Comparison of ENCODE assay signal across 8 mouse cellular contexts in the genomic region with DNA sequence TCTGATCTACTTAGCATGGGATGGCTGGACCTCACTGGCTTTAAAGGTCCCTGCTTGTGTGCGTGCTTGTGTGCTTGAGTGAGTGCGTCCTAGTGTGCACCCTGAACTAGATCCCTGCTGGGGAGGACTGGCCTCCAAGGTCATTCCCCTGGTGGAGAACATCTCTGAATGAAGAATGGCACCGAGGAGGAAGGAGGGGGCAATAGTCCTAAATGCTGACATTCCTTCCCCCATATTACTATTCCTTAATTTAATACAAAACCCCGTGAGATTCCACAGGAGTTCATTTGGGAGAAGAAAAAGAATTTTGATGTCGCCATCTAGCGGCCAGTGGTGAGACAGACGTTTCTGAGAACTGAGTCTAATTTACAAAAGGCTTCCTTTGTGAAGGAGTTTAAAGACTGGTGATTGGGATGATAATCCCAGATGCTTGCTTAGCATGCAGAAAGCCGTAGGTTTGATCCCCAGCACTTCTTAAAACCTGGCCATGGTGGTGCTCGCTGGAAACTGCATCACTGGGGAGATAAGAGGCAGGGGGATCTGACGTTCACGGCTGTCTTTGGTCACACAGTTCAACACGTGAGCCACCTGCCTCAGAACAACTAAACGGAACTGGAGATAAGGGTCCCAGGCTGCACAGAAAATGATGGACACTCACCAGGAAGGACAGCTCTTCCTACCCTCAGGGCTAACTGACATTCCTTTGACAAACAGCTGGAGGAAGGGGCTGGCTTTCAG. TPM values are rescaled to one million over a fixed set of nuclear protein-coding genes. Genes with fewer than 3 reads are reported as not detected.
DNase-seq lines count a peak whose midpoint lies in the region; ATAC-seq lines count a peak whose summit lies in the region.
"Not testable (repeated sequence)": the region's sequence is repeated elsewhere in the genome, so short reads cannot be mapped to it uniquely, and the experiment has no call there.
"Had no signal": no experiment of that assay in that cellular context is flagged by ENCODE, and none has a peak within 500 bp of the region (broad histone marks: within the 10 kb centered on the region; RNA-seq: fewer than 3 reads in every experiment).

No protein-coding gene starts in this region.

- not testable (repeated sequence) for H3K27me3 ChIP-seq in embryonic facial prominence, embryonic 10.5 days (replicated peaks; ENCODE audit: low read depth, poor library complexity, severe bottlenecking); intestine, embryonic 16.5 days (replicated peaks; ENCODE audit: control insufficient read depth, insufficient read depth, low read length)

- H3K4me2 ChIP-seq in intestine, embryonic 16.5 days (ENCODE audit: low read depth, low read length): not testable (repeated sequence)

- peak; percentile 80 for ATAC-seq in granulocyte monocyte progenitor cell, adult 5-6 weeks (replicated peaks; ENCODE audit: poor library complexity, severe bottlenecking)
- peak; percentile 93 for ATAC-seq in intestine, embryonic 16.5 days
- peak; percentile 81 for ATAC-seq in megakaryocyte progenitor cell, adult 5-6 weeks (replicated peaks; ENCODE audit: poor library complexity)

- H3K9ac ChIP-seq in intestine, embryonic 16.5 days (ENCODE audit: low read depth, low read length): not testable (repeated sequence)

- WGBS in embryonic facial prominence, embryonic 10.5 days: 47% methylated on average over 13 of the region's 13 CpGs
- WGBS in intestine, embryonic 16.5 days: 40% methylated on average over 13 of the region's 13 CpGs

- not testable (repeated sequence) for H3K4me3 ChIP-seq in embryonic facial prominence, embryonic 10.5 days; intestine, embryonic 16.5 days (ENCODE audit: low read length)

- H3K4me1 ChIP-seq in embryonic facial prominence, embryonic 10.5 days; intestine, embryonic 16.5 days (ENCODE audit: control insufficient read depth, insufficient read depth, low read length): not testable (repeated sequence)

- H3K36me3 ChIP-seq in embryonic facial prominence, embryonic 10.5 days (replicated peaks); intestine, embryonic 16.5 days (ENCODE audit: control insufficient read depth, insufficient read depth, low read length): not testable (repeated sequence)

- intact Hi-C loops in left cerebral cortex, postnatal 14 days (cut with DNase I): not testable (repeated sequence)

- peak; percentile 92 for DNase-seq in adrenal gland, postnatal 10 days
- DNase-seq in embryonic facial prominence, embryonic 10.5 days (ENCODE audit: low spot score): peak; percentile 81
- peak; percentile 97 to 99 for DNase-seq in left cerebral cortex, postnatal 14 days (ENCODE audit: low spot score in 2 of 2)
- DNase-seq in right cerebral cortex, postnatal 36 days (ENCODE audit: low spot score in 2 of 2): peak; percentile 83

- peaks cover 12% of the 10 kb centered on the region for H3K9me3 ChIP-seq in embryonic facial prominence, embryonic 10.5 days
- not testable (repeated sequence) for H3K9me3 ChIP-seq in intestine, embryonic 16.5 days (ENCODE audit: control insufficient read depth, low read length)

- not testable (repeated sequence) for H3K27ac ChIP-seq in embryonic facial prominence, embryonic 10.5 days (replicated peaks); intestine, embryonic 16.5 days (ENCODE audit: low read length)

RNA-seq across cellular contexts. Expression of a gene that starts 26.2 kb away (rescaled TPM):
- total RNA-seq in adrenal gland, postnatal 10 days (2021): under 1 TPM in 1 of 2 experiments, not detected in 1; 0.45 TPM
- not detected in 2 replicates for polyA plus RNA-seq in embryonic facial prominence, embryonic 10.5 days (2016; fragmentation: Nextera tagmentation; extraction: Ambion mirVana)
- not detected in 2 replicates for total RNA-seq in granulocyte monocyte progenitor cell, adult 5-6 weeks (2014; fragmentation: Nextera tagmentation)
- total RNA-seq in granulocyte monocyte progenitor cell, adult 5-6 weeks (2017): not detected in 2 replicates
- polyA plus RNA-seq in intestine, embryonic 16.5 days (2015; fragmentation: Nextera tagmentation; extraction: Ambion mirVana): 0.11 TPM in 2 replicates
- under 1 TPM; 0.23 to 0.51 TPM for total RNA-seq in left cerebral cortex, postnatal 14 days (2021)
- total RNA-seq in megakaryocyte progenitor cell, adult 5-6 weeks (2015): not detected in 2 replicates
- total RNA-seq in megakaryocyte progenitor cell, adult 5-6 weeks (2017): not detected in 2 replicates
- polyA plus RNA-seq: myocyte had no signal
